In the genomic region with DNA sequence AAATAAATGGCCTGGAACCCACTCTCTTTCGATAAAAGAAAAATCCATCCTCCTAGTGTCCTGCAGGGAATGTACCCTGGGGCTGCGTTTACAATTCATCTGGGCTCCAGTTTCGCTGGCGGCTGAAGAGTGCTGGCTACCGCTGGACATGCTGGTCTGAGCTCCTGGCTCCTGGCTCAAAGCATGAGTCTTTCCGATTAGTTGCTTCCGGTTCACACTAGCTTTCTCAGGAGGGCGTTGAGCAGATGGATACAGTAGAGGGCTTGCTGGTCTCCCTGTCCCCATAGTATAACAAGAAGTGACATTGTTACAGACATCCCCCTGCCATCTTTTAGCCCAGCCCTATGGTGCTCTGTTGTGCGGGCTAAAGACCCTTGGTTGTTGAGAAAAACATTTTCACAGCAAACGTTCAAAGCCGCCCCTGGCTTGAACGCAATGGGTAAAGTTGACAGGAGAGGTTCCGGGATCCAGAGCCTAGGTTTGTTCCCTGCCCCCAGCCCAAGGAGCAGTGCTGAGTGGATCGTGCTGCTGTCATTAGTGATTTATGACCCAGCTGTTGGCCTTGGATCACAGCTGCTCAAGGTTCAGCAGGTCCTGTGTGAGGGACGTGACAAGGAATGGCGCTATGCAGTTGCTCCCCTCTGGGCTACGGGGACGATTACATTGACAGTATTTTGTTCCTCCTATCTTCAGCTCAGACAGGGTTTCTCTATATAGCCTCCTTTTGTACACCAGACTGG, we compare ENCODE assay signal across 8 mouse cellular contexts. TPM values are rescaled to one million over a fixed set of nuclear protein-coding genes. Genes with fewer than 3 reads are reported as not detected.
DNase-seq lines count a peak whose midpoint lies in the region.

No protein-coding gene starts in this region.

- intact Hi-C loops in gastrocnemius, postnatal 14 days (cut with DNase I; ENCODE audit: low total_unique reads), result no loop called here

- peak; percentile 6 for DNase-seq in ovary, postnatal 14 days (ENCODE audit: low spot score)
- no peak for DNase-seq in ovary, adult 18-20 months (ENCODE audit: low spot score)
- DNase-seq in gastrocnemius, postnatal 14 days, result peak; percentile 34
- DNase-seq in kidney, postnatal 25 days, result peak; percentile 53 to 78
- no peak for DNase-seq in thymus, adult 18-20 months
- no peak for DNase-seq in MN1 (ENCODE audit: low spot score)
- DNase-seq in layer of hippocampus, adult 11-12 months (ENCODE audit: low spot score), result no peak
- DNase-seq in c-Kit-positive CD71-positive TER-119-positive erythroid progenitor cells, embryonic 14.5 days (ENCODE audit: low spot score), result no peak

RNA-seq across cellular contexts. Expression of a gene that starts 30.4 kb away (rescaled TPM):
- total RNA-seq in gastrocnemius, postnatal 14 days (2021), result 10 to 100 TPM; 28.7 to 30.8 TPM

Comparison
In these comparisons a context has a peak if more than half of its experiments do, and no peak if none do; other contexts are left out.
1. DNase-seq: peak in ovary, postnatal 14 days (single experiment), gastrocnemius, postnatal 14 days (single experiment) and kidney, postnatal 25 days (2 of 2); none in ovary, adult 18-20 months (single experiment), thymus, adult 18-20 months (0 of 2), MN1 (single experiment), layer of hippocampus, adult 11-12 months (single experiment) and c-Kit-positive CD71-positive TER-119-positive erythroid progenitor cells, embryonic 14.5 days (single experiment).